Mouse (Mus musculus): ENCODE results near the gene Slc12a3. TPM values are rescaled to one million over a fixed set of nuclear protein-coding genes. Genes with fewer than 3 reads are reported as not detected.

Gene Slc12a3
- polyA plus RNA-seq, 1 experiment from 2014 or later = not detected

DNA sequence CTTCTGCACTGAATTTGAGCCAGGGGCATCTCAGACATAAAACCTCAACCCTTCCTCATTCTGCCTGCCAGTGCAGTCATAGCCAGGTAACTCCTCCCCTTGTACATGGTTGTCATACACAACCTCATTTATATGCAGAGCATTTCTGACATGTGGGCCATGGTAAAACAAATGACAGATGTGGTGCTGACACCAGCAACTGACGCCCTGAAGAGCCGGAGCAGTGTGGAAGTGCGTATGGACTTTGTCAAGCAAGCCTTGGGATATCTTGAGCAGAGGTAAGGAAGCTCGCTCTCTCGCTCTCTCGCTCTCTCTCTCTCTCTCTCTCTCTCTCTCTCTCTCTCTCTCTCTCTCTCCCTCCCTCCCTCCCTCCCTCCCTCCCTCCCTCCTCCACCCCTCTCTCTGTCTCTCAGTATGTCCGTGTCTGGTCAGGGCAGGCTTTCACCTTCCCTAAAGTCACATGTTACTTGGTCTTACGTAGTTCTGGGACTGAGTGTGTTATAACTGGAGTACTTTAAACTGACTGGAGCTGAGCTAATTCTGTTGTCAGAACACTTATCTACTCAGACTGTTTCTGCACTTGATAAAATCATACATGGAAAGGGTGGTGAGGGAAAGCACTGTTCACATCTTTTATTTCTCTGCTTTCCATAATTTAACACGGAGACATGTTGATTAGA lies 32.5 kb upstream of the Slc12a3 start:
- Histone ChIP-seq H3K4me1 (replicated peaks; ENCODE audit: control insufficient read depth, insufficient read depth, low read length) (peaks cover 10% of the 10 kb centered on the region; the same call in 1 of the 2 replicates), H3K36me3 (ENCODE audit: control insufficient read depth, insufficient read depth, low read length) (peaks cover 4% of the 10 kb centered on the region; the same call in 1 of the 2 replicates), H3K27ac (ENCODE audit: low read depth, low read length) (no peak overlapping the region), H3K9ac (ENCODE audit: low read depth, low read length) (no peak overlapping the region), H3K4me3 (ENCODE audit: low read depth, low read length) (no peak overlapping the region), H3K9me3 (ENCODE audit: control insufficient read depth, low read length) (no peaks in the 10 kb centered on the region), H3K27me3 (replicated peaks; ENCODE audit: control insufficient read depth, insufficient read depth, low read length) (no peaks in the 10 kb centered on the region), H3K4me2 (no peak overlapping the region)
- no peak for ATAC-seq (replicated peaks; ENCODE audit: low FRiP score)
- WGBS = 85% methylated on average over 9 of the region's 9 CpGs
- DNase-seq (ENCODE audit: low spot score) = no peak

DNA sequence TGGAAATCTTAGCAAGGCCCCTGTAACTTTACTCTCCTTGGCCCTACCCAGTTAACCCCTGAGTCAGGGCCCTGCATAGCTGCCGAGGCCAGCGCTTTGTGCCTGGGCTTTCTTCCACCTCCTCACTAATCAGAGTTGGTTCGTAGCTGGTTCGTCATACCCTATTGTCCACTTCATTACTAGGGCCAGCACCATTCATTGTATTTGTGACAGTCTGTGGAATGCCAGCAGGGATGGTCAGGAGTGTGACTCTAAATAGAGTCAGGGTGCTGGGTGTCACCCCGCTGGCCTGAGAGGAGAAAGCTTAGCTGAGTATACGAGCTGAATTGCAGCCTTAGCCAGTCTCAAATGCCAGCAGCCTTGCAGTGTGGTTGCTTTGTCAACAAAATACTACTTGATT lies 31.9 kb upstream of the Slc12a3 start:
- whole genome bisulfite sequencing = 86% methylated on average over 6 of the region's 6 CpGs
- no peak for ATAC-seq (replicated peaks; ENCODE audit: low FRiP score)
- Histone ChIP-seq H3K4me3 (ENCODE audit: low read depth, low read length) (no peak overlapping the region), H3K9me3 (ENCODE audit: control insufficient read depth, low read length) (no peaks in the 10 kb centered on the region), H3K36me3 (ENCODE audit: control insufficient read depth, insufficient read depth, low read length) (peaks cover 4% of the 10 kb centered on the region; the same call in 1 of the 2 replicates), H3K9ac (ENCODE audit: low read depth, low read length) (no peak overlapping the region), H3K27me3 (replicated peaks; ENCODE audit: control insufficient read depth, insufficient read depth, low read length) (no peaks in the 10 kb centered on the region), H3K4me1 (replicated peaks; ENCODE audit: control insufficient read depth, insufficient read depth, low read length) (peaks cover 10% of the 10 kb centered on the region; the same call in 1 of the 2 replicates), H3K27ac (ENCODE audit: low read depth, low read length) (no peak overlapping the region), H3K4me2 (no peak overlapping the region)
- no peak for DNase-seq (ENCODE audit: low spot score)

GRCm38 (mm10) chr8:94300809-94301208 lies 28.2 kb upstream of the Slc12a3 start:
- 86% methylated on average over 4 of the region's 4 CpGs for WGBS
- no peak for DNase-seq (ENCODE audit: low spot score)

GRCm38 (mm10) chr8:94304412-94304811 lies 24.6 kb upstream of the Slc12a3 start:
- H3K36me3 ChIP-seq (ENCODE audit: control insufficient read depth, insufficient read depth, low read length) = peaks cover 29% of the 10 kb centered on the region; the same call in 1 of the 2 replicates
- H3K4me3 ChIP-seq (ENCODE audit: low read depth, low read length) = no peak overlapping the region
- DNase-seq (ENCODE audit: low spot score) (no peak), ATAC-seq (replicated peaks; ENCODE audit: low FRiP score) (no peak)
- H3K27ac ChIP-seq (ENCODE audit: low read depth, low read length) = no peak overlapping the region
- H3K9me3 ChIP-seq (ENCODE audit: control insufficient read depth, low read length) = no peaks in the 10 kb centered on the region
- H3K9ac ChIP-seq (ENCODE audit: low read depth, low read length) = no peak overlapping the region
- 93% methylated on average over 2 of the region's 2 CpGs for WGBS
- no peaks in the 10 kb centered on the region for H3K27me3 ChIP-seq (replicated peaks; ENCODE audit: control insufficient read depth, insufficient read depth, low read length)
- no peak overlapping the region for H3K4me2 ChIP-seq
- peaks cover 9% of the 10 kb centered on the region for H3K4me1 ChIP-seq (replicated peaks; ENCODE audit: control insufficient read depth, insufficient read depth, low read length)

More at GRCm38 (mm10) chr8:94300809-94301208, 28.2 kb upstream of the Slc12a3 start:
- Histone ChIP-seq H3K4me2 (no peak overlapping the region), H3K27me3 (replicated peaks; ENCODE audit: control insufficient read depth, insufficient read depth, low read length) (no peaks in the 10 kb centered on the region), H3K27ac (ENCODE audit: low read depth, low read length) (no peak overlapping the region), H3K4me3 (ENCODE audit: low read depth, low read length) (no peak overlapping the region), H3K9me3 (ENCODE audit: control insufficient read depth, low read length) (no peaks in the 10 kb centered on the region), H3K4me1 (replicated peaks; ENCODE audit: control insufficient read depth, insufficient read depth, low read length) (peaks cover 4% of the 10 kb centered on the region; the same call in 1 of the 2 replicates), H3K9ac (ENCODE audit: low read depth, low read length) (no peak overlapping the region), H3K36me3 (ENCODE audit: control insufficient read depth, insufficient read depth, low read length) (peaks cover 18% of the 10 kb centered on the region; the same call in 1 of the 2 replicates)
- ATAC-seq (replicated peaks; ENCODE audit: low FRiP score) = no peak

GRCm38 (mm10) chr8:94306989-94307513 lies 21.9 kb upstream of the Slc12a3 start:
- ATAC-seq (replicated peaks; ENCODE audit: low FRiP score) (peak; percentile 64; the same call in 1 of the 2 replicates), DNase-seq (ENCODE audit: low spot score) (no peak)
- peak overlapping the region; percentile 59 for H3K27ac ChIP-seq (ENCODE audit: low read depth, low read length)
- no peaks in the 10 kb centered on the region for H3K9me3 ChIP-seq (ENCODE audit: control insufficient read depth, low read length)
- no peak overlapping the region for H3K4me2 ChIP-seq
- H3K36me3 ChIP-seq (ENCODE audit: control insufficient read depth, insufficient read depth, low read length) = peaks cover 26% of the 10 kb centered on the region; the same call in 1 of the 2 replicates
- H3K4me3 ChIP-seq (ENCODE audit: low read depth, low read length) = no peak overlapping the region
- H3K4me1 ChIP-seq (replicated peaks; ENCODE audit: control insufficient read depth, insufficient read depth, low read length) = peaks cover 9% of the 10 kb centered on the region
- 77% methylated on average over 7 of the region's 7 CpGs for WGBS
- H3K9ac ChIP-seq (ENCODE audit: low read depth, low read length) = no peak overlapping the region
- H3K27me3 ChIP-seq (replicated peaks; ENCODE audit: control insufficient read depth, insufficient read depth, low read length) = no peaks in the 10 kb centered on the region

GRCm38 (mm10) chr8:94307652-94308051 lies 21.3 kb upstream of the Slc12a3 start:
- Histone ChIP-seq H3K36me3 (ENCODE audit: control insufficient read depth, insufficient read depth, low read length) (peaks cover 28% of the 10 kb centered on the region; the same call in 1 of the 2 replicates), H3K27ac (ENCODE audit: low read depth, low read length) (peak overlapping the region; percentile 59), H3K9me3 (ENCODE audit: control insufficient read depth, low read length) (no peaks in the 10 kb centered on the region), H3K4me1 (replicated peaks; ENCODE audit: control insufficient read depth, insufficient read depth, low read length) (peaks cover 9% of the 10 kb centered on the region), H3K9ac (ENCODE audit: low read depth, low read length) (no peak overlapping the region), H3K4me2 (no peak overlapping the region), H3K27me3 (replicated peaks; ENCODE audit: control insufficient read depth, insufficient read depth, low read length) (no peaks in the 10 kb centered on the region), H3K4me3 (ENCODE audit: low read depth, low read length) (no peak overlapping the region)
- ATAC-seq (replicated peaks; ENCODE audit: low FRiP score) (peak; percentile 72), DNase-seq (ENCODE audit: low spot score) (no peak)
- WGBS = 62% methylated on average over 9 of the region's 9 CpGs

- H3K27me3 ChIP-seq (replicated peaks; ENCODE audit: control insufficient read depth, insufficient read depth, low read length) = no peaks in the 10 kb centered on the region
- no peak overlapping the region for H3K4me2 ChIP-seq
- no peak for ATAC-seq (replicated peaks; ENCODE audit: low FRiP score)
- no peak overlapping the region for H3K9ac ChIP-seq (ENCODE audit: low read depth, low read length)
- H3K9me3 ChIP-seq (ENCODE audit: control insufficient read depth, low read length) = no peaks in the 10 kb centered on the region
- H3K27ac ChIP-seq (ENCODE audit: low read depth, low read length) = no peak overlapping the region
- H3K4me1 ChIP-seq (replicated peaks; ENCODE audit: control insufficient read depth, insufficient read depth, low read length) = no peaks in the 10 kb centered on the region
- H3K36me3 ChIP-seq (ENCODE audit: control insufficient read depth, insufficient read depth, low read length) = peaks cover 3% of the 10 kb centered on the region; the same call in 1 of the 2 replicates
- WGBS = 95% methylated on average over 2 of the region's 2 CpGs
- no peak overlapping the region for H3K4me3 ChIP-seq (ENCODE audit: low read depth, low read length)
- DNase-seq (ENCODE audit: low spot score) = no peak
Measured at GRCm38 (mm10) chr8:94314069-94314468, 14.9 kb upstream of the Slc12a3 start.

DNA sequence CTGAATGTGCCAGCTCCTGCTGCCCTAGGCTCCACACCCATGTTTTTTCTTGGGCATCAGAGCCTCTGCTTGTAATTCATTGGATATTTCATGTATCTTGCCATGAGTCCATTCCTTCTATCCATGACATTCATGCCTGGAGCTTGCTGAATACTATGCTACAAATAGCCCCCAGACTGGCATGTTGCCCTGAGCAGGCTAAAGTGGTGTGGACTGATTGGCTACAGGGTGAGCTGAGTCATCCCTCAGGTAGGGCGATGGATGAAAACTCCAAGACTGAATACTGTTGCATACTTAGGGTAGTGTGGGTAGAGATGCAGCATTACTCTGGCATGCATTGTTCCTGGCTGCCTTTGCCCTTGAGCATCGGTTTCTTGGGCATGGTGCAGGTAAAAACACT lies 11.8 kb upstream of the Slc12a3 start:
- Histone ChIP-seq H3K36me3 (ENCODE audit: control insufficient read depth, insufficient read depth, low read length) (peaks cover under 1% of the 10 kb centered on the region; the same call in 1 of the 2 replicates), H3K9me3 (ENCODE audit: control insufficient read depth, low read length) (no peaks in the 10 kb centered on the region), H3K4me1 (replicated peaks; ENCODE audit: control insufficient read depth, insufficient read depth, low read length) (no peaks in the 10 kb centered on the region), H3K4me3 (ENCODE audit: low read depth, low read length) (no peak overlapping the region), H3K27ac (ENCODE audit: low read depth, low read length) (no peak overlapping the region), H3K9ac (ENCODE audit: low read depth, low read length) (no peak overlapping the region), H3K4me2 (no peak overlapping the region), H3K27me3 (replicated peaks; ENCODE audit: control insufficient read depth, insufficient read depth, low read length) (no peaks in the 10 kb centered on the region)
- ATAC-seq (replicated peaks; ENCODE audit: low FRiP score) (no peak), DNase-seq (ENCODE audit: low spot score) (no peak)
- WGBS = 94% methylated on average over 2 of the region's 2 CpGs

GRCm38 (mm10) chr8:94317691-94318090 lies 11.3 kb upstream of the Slc12a3 start:
- Histone ChIP-seq H3K4me2 (no peak overlapping the region), H3K4me1 (replicated peaks; ENCODE audit: control insufficient read depth, insufficient read depth, low read length) (no peaks in the 10 kb centered on the region), H3K27me3 (replicated peaks; ENCODE audit: control insufficient read depth, insufficient read depth, low read length) (no peaks in the 10 kb centered on the region), H3K9ac (ENCODE audit: low read depth, low read length) (no peak overlapping the region), H3K4me3 (ENCODE audit: low read depth, low read length) (no peak overlapping the region), H3K36me3 (ENCODE audit: control insufficient read depth, insufficient read depth, low read length) (no peaks in the 10 kb centered on the region), H3K9me3 (ENCODE audit: control insufficient read depth, low read length) (no peaks in the 10 kb centered on the region), H3K27ac (ENCODE audit: low read depth, low read length) (no peak overlapping the region)
- 95% methylated on average over 2 of the region's 2 CpGs for WGBS
- DNase-seq (ENCODE audit: low spot score) (no peak), ATAC-seq (replicated peaks; ENCODE audit: low FRiP score) (no peak)
